Mouse (Mus musculus) ovary, postnatal 10 days (tissue): ENCODE data around the gene Adam17.
A peak's percentile ranks its signal among the peaks of the same experiment; 100 is the strongest.

Experiments used
- DNase-seq: peaks from one replicate; pipeline ENCODE4 v3.0.0; 2022; ENCODE audit warnings: low spot score

Adam17 gene

GRCm38 (mm10) chr12:21353681-21354080 lies 19.8 kb downstream of the Adam17 start:
- DNase-seq = no peak

- no peak for DNase-seq
These were observed 23.1 kb downstream of the Adam17 start for GRCm38 (mm10) chr12:21350113-21350876.

GRCm38 (mm10) chr12:21346972-21347371 lies 26.5 kb downstream of the Adam17 start:
- no peak for DNase-seq

GRCm38 (mm10) chr12:21340674-21341073 lies 32.8 kb downstream of the Adam17 start:
- DNase-seq = no peak

- DNase-seq = no peak
These were observed 36.3 kb downstream of the Adam17 start for GRCm38 (mm10) chr12:21337171-21337570.

- DNase-seq = no peak
These were observed 37.6 kb downstream of the Adam17 start for GRCm38 (mm10) chr12:21335869-21336268.

- DNase-seq = no peak
These were observed 39.7 kb downstream of the Adam17 start for GRCm38 (mm10) chr12:21333766-21334165.

- DNase-seq = no peak
These were observed 40.4 kb downstream of the Adam17 start for GRCm38 (mm10) chr12:21333021-21333420.

GRCm38 (mm10) chr12:21331711-21332110 lies 41.7 kb downstream of the Adam17 start:
- DNase-seq = no peak

GRCm38 (mm10) chr12:21330961-21331576 lies 42.4 kb downstream of the Adam17 start:
- DNase-seq = no peak

- DNase-seq = no peak
These were observed 43.6 kb downstream of the Adam17 start for GRCm38 (mm10) chr12:21329661-21330400.

GRCm38 (mm10) chr12:21326325-21326724 lies 47.1 kb downstream of the Adam17 start:
- DNase-seq = no peak

GRCm38 (mm10) chr12:21325266-21325665 lies 48.2 kb downstream of the Adam17 start:
- DNase-seq = no peak

- DNase-seq = no peak
These were observed 49.3 kb downstream of the Adam17 start for GRCm38 (mm10) chr12:21324101-21324500.

- no peak for DNase-seq
These were observed 50.6 kb downstream of the Adam17 start for GRCm38 (mm10) chr12:21322856-21323255.

GRCm38 (mm10) chr12:21322296-21322695 lies 51.1 kb downstream of the Adam17 start:
- DNase-seq = no peak

- no peak for DNase-seq
These were observed 52.3 kb downstream of the Adam17 start for GRCm38 (mm10) chr12:21321170-21321569.

- DNase-seq = no peak
These were observed 53.1 kb downstream of the Adam17 start for GRCm38 (mm10) chr12:21320317-21320716.

- peak; percentile 27 for DNase-seq
These were observed 55.1 kb downstream of the Adam17 start for GRCm38 (mm10) chr12:21318143-21318895.

GRCm38 (mm10) chr12:21316869-21317265 lies 56.6 kb downstream of the Adam17 start:
- DNase-seq = no peak

- peak; percentile 60 for DNase-seq
These were observed 57.2 kb downstream of the Adam17 start, which contains the start of gene Iah1 for GRCm38 (mm10) chr12:21315923-21316868. TSS of gene Iah1 (plus strand) at chr12:21316389.
